Mouse (Mus musculus) testis, adult 2 months (tissue): ENCODE results near the gene Pcca.

Experiments
- CTCF ChIP-seq: fragments of 200-500 bp; IDR thresholded peaks from 2 replicates; pipeline ENCODE4 v1.5.1; 2012; ENCODE audit warnings: low read depth, mild to moderate bottlenecking, inconsistent platforms, low read length, moderate library complexity; ENCODE audit not compliant: control insufficient read depth, insufficient read depth, insufficient replicate concordance
- POLR2A ChIP-seq: fragments of 200-500 bp; IDR thresholded peaks from 2 replicates; pipeline ENCODE4 v1.6.1; 2012; ENCODE audit warnings: low read depth, mild to moderate bottlenecking, inconsistent platforms, low read length, moderate library complexity; ENCODE audit not compliant: control insufficient read depth

DNA sequence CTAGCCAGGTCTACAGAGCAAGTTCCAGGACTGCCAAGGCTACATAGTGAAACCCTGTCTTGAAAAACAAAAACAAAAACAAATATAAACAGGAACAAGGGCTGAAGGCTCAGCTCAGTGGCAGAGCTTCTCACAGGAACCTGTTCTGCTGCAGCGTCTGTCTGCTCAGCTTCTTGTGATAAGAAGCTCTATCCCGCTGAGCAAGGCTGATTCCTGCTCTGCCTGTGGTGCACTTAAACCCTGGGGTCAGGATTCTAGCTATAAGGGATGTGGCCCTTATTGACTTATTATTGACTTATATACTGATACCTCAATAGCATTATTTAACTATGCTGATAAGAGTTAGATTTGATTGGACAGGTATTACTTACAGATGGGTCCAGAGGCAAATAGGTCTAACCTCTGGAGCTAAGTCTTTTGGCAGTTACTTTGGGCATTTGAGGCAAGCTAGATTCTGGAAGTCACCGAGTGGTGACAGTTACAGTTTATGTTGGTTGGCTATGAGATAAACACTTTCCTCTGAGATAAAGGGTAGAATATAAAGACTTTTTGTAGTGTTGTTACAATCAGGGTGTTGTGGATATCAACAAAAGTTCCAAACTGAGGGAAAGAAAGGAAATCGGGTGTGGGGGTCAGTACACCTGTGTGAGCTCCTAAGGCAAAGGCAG is 331.5 kb downstream of the Pcca start:
- TF ChIP-seq POLR2A (no peak), CTCF (no peak)
